Mouse (Mus musculus) gastrocnemius, adult 8-10 months (tissue): ENCODE measurements around the gene Zfp748. TPM values are rescaled to one million over a fixed set of nuclear protein-coding genes. Genes with fewer than 3 reads are reported as not detected.

Experiments
- DNase-seq, 2 experiments: peaks; one replicate each; pipeline ENCODE4 v3.0.0; 2022; ENCODE audit warnings: low spot score in 2 of 2
- total RNA-seq, 4 experiments: library from RNA; stranded (reverse); gene quantifications; 2 replicates each; pipeline ENCODE4 v1.2.4; 2022

Gene Zfp748
- total RNA-seq = 1 to 10 TPM; 2.1 to 2.7 (median 2.3) TPM

DNA sequence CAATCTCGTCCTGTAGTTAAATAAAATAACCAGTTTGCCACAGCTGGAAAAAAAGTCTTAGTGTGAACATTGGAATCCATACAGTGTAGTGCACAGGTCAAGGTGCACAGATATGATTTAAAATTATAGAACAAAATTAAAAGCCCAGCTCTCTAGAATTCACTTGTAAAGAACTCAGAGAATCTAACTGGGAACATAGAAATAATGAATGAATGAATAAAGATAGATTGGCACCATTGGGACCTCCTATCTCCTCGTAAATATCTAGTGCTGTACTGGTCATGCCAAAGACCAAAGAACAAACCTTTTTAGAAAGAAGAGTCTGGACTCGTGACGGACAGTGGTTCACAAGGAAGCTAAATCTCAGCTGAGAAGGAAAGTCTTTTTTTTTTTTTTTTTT is at the start of gene Zfp748:
Zfp748 (minus strand) TSS at position 101 of the 400 bp plus-strand sequence.
- no peak for DNase-seq

DNA sequence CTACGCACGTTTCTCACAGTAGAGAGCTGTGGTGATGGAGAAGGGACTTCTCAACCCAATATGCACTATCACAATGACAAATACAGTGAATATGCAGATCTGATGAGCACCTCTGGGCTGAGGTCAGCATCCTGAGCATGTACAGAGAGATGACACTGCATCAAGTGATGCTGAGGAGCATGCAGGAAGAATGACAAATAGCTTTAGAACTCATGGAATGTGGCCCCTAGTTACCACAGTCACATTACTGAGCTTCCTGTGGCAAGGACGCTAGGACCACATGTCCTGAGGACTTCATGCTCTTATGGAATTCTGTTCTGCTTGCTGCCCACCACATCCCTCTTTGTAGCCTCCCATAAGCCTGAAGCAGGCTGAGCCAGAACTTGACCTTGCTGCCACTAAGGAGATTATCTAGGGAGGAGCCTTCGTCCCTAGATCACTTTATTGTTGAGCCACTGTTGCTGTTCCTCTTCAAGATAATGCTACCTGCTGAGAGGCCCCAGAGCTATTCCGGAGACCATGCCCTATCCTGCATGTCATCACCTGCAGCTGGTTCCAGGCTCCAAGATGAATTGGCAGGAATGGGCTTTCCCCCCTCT is 19.1 kb upstream of the Zfp748 start:
- DNase-seq = no peak

DNA sequence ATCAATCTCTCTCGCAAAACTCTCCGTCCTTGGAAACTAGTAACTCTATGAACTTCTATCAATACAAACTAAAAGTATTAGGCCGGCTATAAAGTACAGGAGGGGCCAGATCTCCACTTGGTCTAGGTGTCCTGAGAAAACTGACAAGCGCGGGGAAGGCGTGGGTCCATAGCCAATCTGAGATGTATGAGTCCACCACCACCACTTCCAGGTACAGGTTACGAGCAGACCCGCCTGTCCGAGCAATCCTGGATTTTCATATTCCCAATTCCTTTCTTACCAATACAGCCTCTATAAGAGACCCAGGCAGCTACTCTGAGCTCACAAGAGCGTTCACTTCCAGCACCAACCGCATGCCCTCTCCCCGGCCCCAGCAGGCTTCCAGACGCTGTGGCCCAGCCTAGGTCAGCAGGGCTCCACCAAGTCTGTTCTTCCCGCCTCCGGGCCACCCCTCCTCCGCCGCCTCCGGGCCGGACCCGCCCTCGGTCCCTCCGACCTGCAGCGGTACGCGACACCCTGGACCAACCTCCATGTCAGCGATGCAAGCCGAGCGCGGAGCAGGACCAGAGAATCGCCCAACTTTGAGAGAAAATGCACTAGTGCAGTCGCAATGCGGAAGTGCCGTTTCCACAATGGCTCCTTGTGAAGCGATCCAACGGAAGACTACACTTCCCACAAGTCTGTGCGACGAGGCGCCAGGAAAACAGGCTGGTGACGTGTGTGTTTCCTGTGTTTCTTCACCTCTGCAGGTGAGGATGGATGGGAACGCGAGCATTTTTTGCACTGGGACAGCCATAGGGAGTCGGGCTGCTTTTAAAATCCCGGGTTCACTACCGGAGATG is 904 bp downstream of the Zfp748 start:
- DNase-seq = peak; percentile 38 to 56

DNA sequence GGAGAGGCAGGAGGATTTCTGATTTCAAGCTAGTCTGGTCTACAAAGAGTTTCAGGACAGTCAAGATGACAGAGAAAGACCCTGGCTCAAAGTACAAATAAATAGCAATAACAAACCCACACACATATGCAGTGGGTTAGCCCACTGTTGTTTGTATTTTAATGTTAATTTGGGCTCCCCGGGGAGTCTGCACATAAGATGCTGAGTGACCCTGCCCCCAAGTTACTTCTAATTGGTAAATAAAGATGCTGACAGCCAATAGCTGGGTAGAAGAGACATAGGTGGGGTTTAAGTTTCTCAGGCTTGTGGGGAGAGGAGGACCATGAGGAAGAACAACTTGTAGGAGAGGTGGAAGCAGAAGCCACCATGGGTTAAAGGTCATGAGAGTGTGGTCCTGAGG is 7.7 kb downstream of the Zfp748 start:
- no peak for DNase-seq

DNA sequence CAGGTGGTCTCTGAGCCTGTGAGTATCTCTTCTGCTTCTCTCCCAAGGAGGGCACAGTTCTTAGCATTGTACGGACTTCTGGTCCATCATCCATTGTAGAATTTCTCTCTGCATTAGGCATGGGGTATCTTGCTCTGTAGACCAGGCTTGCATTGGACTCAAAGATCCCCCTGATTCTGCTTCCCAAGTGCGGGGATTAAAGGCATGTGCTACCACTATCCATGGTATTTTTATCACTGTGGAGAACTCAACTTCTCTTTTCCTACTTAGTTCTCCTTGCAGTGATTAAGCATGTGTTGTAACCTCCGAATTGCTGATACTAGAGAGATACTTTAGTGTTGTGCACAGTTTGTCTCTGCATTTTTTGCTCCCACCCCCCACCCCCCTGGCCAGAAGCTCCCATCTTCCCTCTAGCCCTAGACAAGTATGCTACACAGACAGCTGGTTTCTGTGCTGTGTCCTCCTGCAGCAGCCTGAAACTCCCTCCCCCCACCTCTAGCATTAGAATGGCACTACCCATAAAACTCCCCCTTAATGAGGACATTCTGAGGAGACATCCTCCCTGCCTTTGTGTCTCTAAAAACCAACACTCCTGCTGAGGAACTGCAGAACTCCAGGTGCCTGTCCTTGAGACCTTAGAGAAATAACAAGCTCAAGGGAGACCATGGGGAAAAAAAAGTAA is 26.4 kb downstream of the Zfp748 start:
- DNase-seq = no peak

DNA sequence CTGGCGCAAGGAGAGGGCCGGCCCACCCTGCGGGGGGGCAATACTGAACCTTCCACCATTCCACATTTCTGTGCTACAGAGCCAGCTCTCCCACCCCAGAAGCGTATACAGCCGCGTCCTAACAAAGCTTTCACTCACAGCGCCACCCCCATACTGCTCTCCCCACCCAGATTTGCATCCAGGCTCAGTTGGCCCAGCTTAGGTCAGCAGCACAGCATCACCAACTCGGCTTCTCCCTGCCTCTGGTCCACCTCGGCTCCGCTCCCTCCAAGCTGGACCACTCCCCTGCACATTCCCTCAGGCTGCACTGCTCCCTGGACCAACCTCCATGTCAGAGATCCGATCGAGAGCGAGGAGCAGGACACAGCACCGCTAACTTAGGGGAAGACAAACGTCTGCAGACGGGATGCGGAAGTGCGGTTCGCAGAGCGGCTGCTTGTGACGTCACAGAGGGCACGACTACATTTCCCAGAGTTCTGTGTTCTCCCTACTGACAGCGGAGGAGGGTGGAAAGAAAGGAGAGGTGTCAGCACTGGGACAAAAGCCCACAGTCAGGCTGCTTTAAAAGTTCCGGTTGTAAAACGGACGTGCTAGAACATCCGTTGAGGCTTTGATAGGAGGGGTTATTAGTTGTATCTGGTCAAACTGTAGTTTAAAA is 27.7 kb downstream of the Zfp748 start, which contains the start of the genes Gm26965 and Zfp87:
Gm26965 (minus strand) TSS at position 399 of the 658 bp plus-strand sequence.
Zfp87 (minus strand) TSS at position 425 of the 658 bp plus-strand sequence.
- DNase-seq = peak; percentile 79 to 83

DNA sequence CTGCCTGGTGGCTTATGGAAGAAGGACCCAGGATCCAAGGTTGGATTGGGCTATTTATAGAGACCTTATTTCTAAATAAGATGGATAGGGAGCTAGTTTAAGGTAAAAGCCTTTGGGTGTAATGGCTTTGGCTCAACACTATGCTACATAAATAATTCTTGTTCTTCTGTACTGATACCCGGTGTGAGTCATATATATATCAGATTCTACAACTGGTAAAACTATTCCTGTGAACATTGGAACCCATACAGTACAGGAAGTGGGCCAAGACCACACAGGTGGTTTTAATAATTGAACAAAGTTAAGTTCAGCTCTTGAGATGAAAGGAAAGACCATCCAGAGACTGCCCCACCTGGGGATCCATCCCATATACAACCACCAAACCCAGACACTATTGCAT is 52.7 kb downstream of the Zfp748 start:
- no peak for DNase-seq

DNA sequence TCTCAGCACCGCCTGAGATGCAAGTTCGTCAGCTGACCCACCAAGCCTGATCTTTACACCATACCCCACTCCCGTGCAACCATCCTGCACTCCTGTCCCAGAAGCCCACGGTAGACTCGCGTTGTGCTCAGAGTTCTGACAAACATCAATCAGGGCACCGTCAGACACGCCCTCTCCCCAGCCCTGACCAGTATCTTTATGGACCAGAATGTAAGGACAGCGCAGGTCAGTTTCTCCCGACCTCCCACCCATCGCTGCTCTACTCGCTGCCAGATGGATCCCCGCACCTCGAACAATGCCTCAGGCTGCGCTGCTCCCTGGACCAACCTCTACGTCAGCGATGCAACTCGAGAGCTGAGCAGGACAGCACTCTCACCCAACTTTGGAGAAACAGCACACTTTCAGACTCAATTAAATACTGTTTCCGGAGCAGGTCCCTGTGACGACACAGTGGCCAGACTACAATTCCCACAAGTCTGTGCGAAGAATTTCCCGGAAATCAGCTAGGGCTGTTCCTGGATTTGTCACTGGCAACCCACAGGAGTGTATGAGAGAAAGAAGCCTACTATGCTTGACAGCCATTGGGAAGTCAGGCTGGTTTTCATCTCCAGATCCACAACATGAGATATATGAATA is 53.4 kb downstream of the Zfp748 start, which contains the start of gene Zfp58:
Zfp58 (minus strand) TSS at position 472 of the 636 bp plus-strand sequence.
- DNase-seq = peak; percentile 58 to 64

DNA sequence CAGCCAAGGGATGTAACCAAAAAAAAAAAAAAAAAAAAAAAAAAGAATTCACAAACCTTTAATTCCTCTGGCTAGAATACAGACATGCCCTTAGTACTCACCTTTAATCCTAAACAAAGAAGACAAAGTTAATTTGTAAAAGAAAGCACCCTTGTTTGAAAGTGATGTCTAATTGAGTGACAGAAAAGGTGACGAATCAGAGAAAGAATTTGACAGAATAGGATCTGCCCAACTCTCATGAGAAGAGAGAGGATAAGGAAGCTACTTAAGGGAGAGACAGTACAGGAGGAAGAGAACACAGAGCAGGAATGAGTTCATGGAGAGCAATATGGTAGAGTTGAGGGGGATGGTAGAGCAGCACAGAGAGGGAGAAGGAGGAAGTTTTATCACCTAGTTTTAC is 58.0 kb downstream of the Zfp748 start:
- no peak for DNase-seq

Other genes with a start within 250 kb of the Zfp748 start
- 1 to 10 TPM; 3.9 to 6.5 (median 4.9) TPM for gene Zfp457, start 247.3 kb downstream of the Zfp748 start, total RNA-seq
- gene Zfp595, start 221.3 kb downstream of the Zfp748 start, total RNA-seq = 1 to 10 TPM; 1.3 to 2.0 (median 1.5) TPM
- gene Gm28044, start 193.3 kb downstream of the Zfp748 start, total RNA-seq = 1 to 10 TPM in 1 of 4 experiments, under 1 TPM in 2, not detected in 1; 0.78 to 1.0 (median 0.90) TPM
- 1 to 10 TPM; 1.0 to 1.3 (median 1.1) TPM for gene Zfp953, start 193.2 kb downstream of the Zfp748 start, total RNA-seq
- gene Gm28041, start 178.1 kb downstream of the Zfp748 start, total RNA-seq = 1 to 10 TPM in 1 of 4 experiments, under 1 TPM in 1, not detected in 2; 0.63 to 1.1 TPM
- under 1 TPM; 0.08 to 0.54 (median 0.15) TPM for gene Zfp456, start 178.0 kb downstream of the Zfp748 start, total RNA-seq
- 1 to 10 TPM in 2 of 4 experiments, under 1 TPM in 2; 0.88 to 1.3 (median 1.1) TPM for gene Zfp429, start 154.0 kb downstream of the Zfp748 start, total RNA-seq
- 1 to 10 TPM in 1 of 4 experiments, under 1 TPM in 3; 0.22 to 1.7 (median 0.53) TPM for gene Zfp459, start 132.4 kb downstream of the Zfp748 start, total RNA-seq
- 1 to 10 TPM; 7.1 to 8.5 (median 8.2) TPM for gene Zfp874a, start 102.2 kb downstream of the Zfp748 start, total RNA-seq
- 10 to 100 TPM; 11.1 to 16.0 (median 13.9) TPM for gene Zfp874b, start 69.6 kb downstream of the Zfp748 start, total RNA-seq
- gene Zfp58, start 53.3 kb downstream of the Zfp748 start, total RNA-seq = 1 to 10 TPM; 2.9 to 3.5 (median 3.1) TPM
- under 1 TPM in 3 of 4 experiments, not detected in 1; 0.39 to 0.94 (median 0.58) TPM for gene Gm26965, start 27.7 kb downstream of the Zfp748 start, total RNA-seq
- gene Zfp87, start 27.7 kb downstream of the Zfp748 start, total RNA-seq = 1 to 10 TPM; 3.2 to 4.6 (median 4.3) TPM
- gene Zfp729b, start 55.9 kb upstream of the Zfp748 start, total RNA-seq = 1 to 10 TPM; 2.4 to 3.6 (median 3.3) TPM
- 1 to 10 TPM in 1 of 4 experiments, under 1 TPM in 3; 0.64 to 1.5 (median 0.87) TPM for gene Gm49345, start 83.9 kb upstream of the Zfp748 start, total RNA-seq
- gene Zfp729a, start 84.0 kb upstream of the Zfp748 start, total RNA-seq = 1 to 10 TPM; 2.1 to 3.6 (median 2.7) TPM
- gene Zfp738, start 133.2 kb upstream of the Zfp748 start, total RNA-seq = 1 to 10 TPM; 3.1 to 4.8 (median 3.6) TPM
- 1 to 10 TPM; 5.6 to 6.2 (median 5.6) TPM for gene Zfp65, start 175.3 kb upstream of the Zfp748 start, total RNA-seq
- 1 to 10 TPM; 2.3 to 3.3 (median 2.9) TPM for gene Zfp85, start 201.4 kb upstream of the Zfp748 start, total RNA-seq
- gene Zfp493, start 225.9 kb upstream of the Zfp748 start, total RNA-seq = 1 to 10 TPM; 3.7 to 5.5 (median 4.4) TPM